Mouse (Mus musculus): ENCODE data around the gene Mcrs1.
"Not testable (repeated sequence)": the region's sequence is repeated elsewhere in the genome, so short reads cannot be mapped to it uniquely, and the experiment has no call there.

DNA sequence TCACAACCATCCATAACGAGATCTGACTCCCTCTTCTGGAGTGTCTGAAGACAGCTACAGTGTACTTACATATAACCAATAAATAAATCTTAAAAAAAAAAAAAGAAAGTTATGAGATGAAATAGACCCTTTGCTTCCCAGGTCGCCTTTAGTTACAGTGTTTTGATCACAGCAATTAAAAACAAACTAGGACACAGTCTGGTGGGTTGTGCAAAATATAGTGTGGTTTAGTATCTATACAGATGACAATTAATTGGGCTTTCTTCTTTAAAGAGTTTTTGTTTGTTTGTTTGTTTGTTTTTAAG, 1.4 kb upstream of the Mcrs1 start:
- not testable (repeated sequence) for TF ChIP-seq POLR2A (IDR thresholded peaks at IDR 0.05; ENCODE audit: borderline replicate concordance, control insufficient read depth, low read depth, low read length); CTCF (IDR thresholded peaks at IDR 0.05; ENCODE audit: control insufficient read depth, insufficient read depth, low read length)

Measured in bone marrow, adult 2 months (tissue).